Mouse (Mus musculus) frontal cortex, adult (tissue): ENCODE results near the gene Kirrel3.

Experiments
- ATAC-seq: cut with Nextera tagmentation; 2 replicates; pipeline ENCODE4 v1.9.2; 2017; ENCODE audit warnings: mild to moderate bottlenecking, moderate library complexity, mixed read lengths; ENCODE audit not compliant: low TSS enrichment

Kirrel3 gene

GRCm38 (mm10) chr9:34507164-34507563 lies 21.5 kb downstream of the Kirrel3 start:
- ATAC-seq, result no peak

GRCm38 (mm10) chr9:34518861-34519260 lies 33.2 kb downstream of the Kirrel3 start:
- ATAC-seq, result no peak

GRCm38 (mm10) chr9:34520234-34520950 lies 34.7 kb downstream of the Kirrel3 start:
- ATAC-seq, result no peak

GRCm38 (mm10) chr9:34525695-34526094 lies 40.0 kb downstream of the Kirrel3 start:
- no peak for ATAC-seq

GRCm38 (mm10) chr9:34538591-34539335 lies 53.1 kb downstream of the Kirrel3 start:
- peak; percentile 87 for ATAC-seq

- peak; percentile 36 for ATAC-seq
Measured at GRCm38 (mm10) chr9:34541908-34542307, 56.2 kb downstream of the Kirrel3 start.

GRCm38 (mm10) chr9:34555699-34556098 lies 70.0 kb downstream of the Kirrel3 start:
- ATAC-seq, result no peak

- peak; percentile 56 for ATAC-seq
Measured at GRCm38 (mm10) chr9:34557846-34558245, 72.2 kb downstream of the Kirrel3 start.

GRCm38 (mm10) chr9:34558291-34558899 lies 72.7 kb downstream of the Kirrel3 start:
- peak; percentile 68 for ATAC-seq

GRCm38 (mm10) chr9:34559102-34559501 lies 73.4 kb downstream of the Kirrel3 start:
- ATAC-seq, result no peak

- ATAC-seq, result no peak
Measured at GRCm38 (mm10) chr9:34561281-34561680, 75.6 kb downstream of the Kirrel3 start.

- no peak for ATAC-seq
Measured at GRCm38 (mm10) chr9:34562437-34563000, 76.8 kb downstream of the Kirrel3 start.

- ATAC-seq, result no peak
Measured at GRCm38 (mm10) chr9:34573906-34574305, 88.2 kb downstream of the Kirrel3 start.

GRCm38 (mm10) chr9:34574611-34575010 lies 88.9 kb downstream of the Kirrel3 start:
- peak; percentile 77 for ATAC-seq

GRCm38 (mm10) chr9:34579174-34579573 lies 93.5 kb downstream of the Kirrel3 start:
- ATAC-seq, result no peak

- peak; percentile 97 for ATAC-seq
Measured at GRCm38 (mm10) chr9:34580059-34580458, 94.4 kb downstream of the Kirrel3 start.

- no peak for ATAC-seq
Measured at GRCm38 (mm10) chr9:34582496-34582895, 96.8 kb downstream of the Kirrel3 start.

GRCm38 (mm10) chr9:34585487-34585886 lies 99.8 kb downstream of the Kirrel3 start:
- no peak for ATAC-seq

GRCm38 (mm10) chr9:34586080-34586479 lies 100.4 kb downstream of the Kirrel3 start:
- ATAC-seq, result no peak

- no peak for ATAC-seq
Measured at GRCm38 (mm10) chr9:34589799-34590198, 104.1 kb downstream of the Kirrel3 start.

GRCm38 (mm10) chr9:34592073-34592610 lies 106.4 kb downstream of the Kirrel3 start:
- no peak for ATAC-seq

GRCm38 (mm10) chr9:34593889-34594288 lies 108.2 kb downstream of the Kirrel3 start:
- no peak for ATAC-seq
